Mouse (Mus musculus) lung, embryonic 16.5 days (tissue): ENCODE results near the gene Inpp5e. TPM values are rescaled to one million over a fixed set of nuclear protein-coding genes. Genes with fewer than 3 reads are reported as not detected.

Experiments
- ATAC-seq: fragments of 200-750 bp; cut with Nextera tagmentation; 2 replicates; pipeline ENCODE4 v1.8.0; 2017; ENCODE audit warnings: low read depth, mild to moderate bottlenecking, moderate library complexity
- H3K27ac ChIP-seq: fragments of 300-500 bp; sonication (generic); 2 replicates; pipeline ENCODE4 v1.5.1; 2014; ENCODE audit warnings: mild to moderate bottlenecking, control low read depth, low read length
- H3K27me3 ChIP-seq: fragments of 300-500 bp; sonication (generic); 2 replicates; pipeline ENCODE4 v1.6.1; 2014; ENCODE audit warnings: low read depth, low read length, mixed read lengths; ENCODE audit not compliant: control insufficient read depth, insufficient read depth
- H3K36me3 ChIP-seq: fragments of 300-500 bp; sonication (generic); 2 replicates; pipeline ENCODE4 v1.6.1; 2014; ENCODE audit warnings: low read length; ENCODE audit not compliant: control insufficient read depth, insufficient read depth
- H3K4me1 ChIP-seq: fragments of 300-500 bp; sonication (generic); replicated peaks from 2 replicates; pipeline ENCODE4 v1.6.1; 2014; ENCODE audit warnings: low read length, mixed read lengths; ENCODE audit not compliant: control insufficient read depth, insufficient read depth
- H3K4me2 ChIP-seq: fragments of 300-500 bp; sonication (generic); 2 replicates; pipeline ENCODE4 v1.6.1; 2014; ENCODE audit warnings: low read depth, low read length, control low read depth
- H3K4me3 ChIP-seq: fragments of 300-500 bp; sonication (generic); 2 replicates; pipeline ENCODE4 v1.5.1; 2014; ENCODE audit warnings: mild to moderate bottlenecking, low read length, control low read depth
- H3K9ac ChIP-seq: fragments of 300-500 bp; sonication (generic); 2 replicates; pipeline ENCODE4 v1.6.1; 2014; ENCODE audit warnings: low read length, control low read depth
- H3K9me3 ChIP-seq: fragments of 300-500 bp; sonication (generic); 2 replicates; pipeline ENCODE4 v1.6.1; 2016; ENCODE audit warnings: low read length; ENCODE audit not compliant: control insufficient read depth
- WGBS: fragments of 180-500 bp; shearing (Covaris S2); extraction: QIAGEN DNeasy Blood & Tissue Kit; methylation state at CpG from one replicate; pipeline ENCODE4 v1.1.7; 2014; 5-methylcytosine and 5-hydroxymethylcytosine counted together
- polyA plus RNA-seq: library from polyadenylated mRNA; unstranded; fragments of >200 nt; fragmentation: Nextera tagmentation; extraction: Ambion mirVana; gene quantifications from 2 replicates; pipeline ENCODE4 v1.2.1, GENCODE M21; 2015

Gene Inpp5e
- polyA plus RNA-seq, 1 experiment from 2014 or later = 18.7 TPM

GRCm38 (mm10) chr2:26424541-26424940, 15.5 kb upstream of the Inpp5e start:
- Histone ChIP-seq H3K27me3 (no peaks in the 10 kb centered on the region), H3K9me3 (no peaks in the 10 kb centered on the region), H3K4me1 (no peaks in the 10 kb centered on the region), H3K4me3 (no peak overlapping the region), H3K36me3 (peaks cover 66% of the 10 kb centered on the region), H3K27ac (no peak overlapping the region), H3K9ac (no peak overlapping the region), H3K4me2 (no peak overlapping the region)
- 90% methylated on average over 2 of the region's 2 CpGs for WGBS
- ATAC-seq = no peak

- no peak overlapping the region for H3K4me2 ChIP-seq
- peaks cover 61% of the 10 kb centered on the region for H3K36me3 ChIP-seq
- H3K27ac ChIP-seq = no peak overlapping the region
- ATAC-seq = no peak
- H3K9me3 ChIP-seq = no peaks in the 10 kb centered on the region
- no peaks in the 10 kb centered on the region for H3K27me3 ChIP-seq
- no peak overlapping the region for H3K9ac ChIP-seq
- 84% methylated on average over 1 of the region's 1 CpGs for WGBS
- no peak overlapping the region for H3K4me3 ChIP-seq
- H3K4me1 ChIP-seq = no peaks in the 10 kb centered on the region
These were observed 14.1 kb upstream of the Inpp5e start for GRCm38 (mm10) chr2:26423086-26423485.

GRCm38 (mm10) chr2:26421969-26422368, 13.0 kb upstream of the Inpp5e start:
- Histone ChIP-seq H3K4me3 (no peak overlapping the region), H3K4me1 (no peaks in the 10 kb centered on the region), H3K27me3 (no peaks in the 10 kb centered on the region), H3K27ac (no peak overlapping the region), H3K9me3 (no peaks in the 10 kb centered on the region), H3K36me3 (peaks cover 58% of the 10 kb centered on the region), H3K4me2 (no peak overlapping the region), H3K9ac (no peak overlapping the region)
- 93% methylated on average over 2 of the region's 2 CpGs for WGBS
- ATAC-seq = no peak

- Histone ChIP-seq H3K4me1 (no peaks in the 10 kb centered on the region), H3K4me2 (no peak overlapping the region), H3K27me3 (no peaks in the 10 kb centered on the region), H3K9ac (no peak overlapping the region), H3K27ac (no peak overlapping the region), H3K36me3 (peaks cover 44% of the 10 kb centered on the region), H3K9me3 (no peaks in the 10 kb centered on the region), H3K4me3 (no peak overlapping the region)
- no peak for ATAC-seq
- WGBS = 63% methylated on average over 1 of the region's 1 CpGs
These were observed 9.1 kb upstream of the Inpp5e start for GRCm38 (mm10) chr2:26418120-26418519.

- Histone ChIP-seq H3K4me3 (no peak overlapping the region), H3K9me3 (no peaks in the 10 kb centered on the region)
- no peak for ATAC-seq
These were observed 8.1 kb upstream of the Inpp5e start for GRCm38 (mm10) chr2:26417066-26417465.

GRCm38 (mm10) chr2:26410931-26411411, 2.0 kb upstream of the Inpp5e start:
- no peak overlapping the region for H3K4me2 ChIP-seq
- H3K27me3 ChIP-seq = no peaks in the 10 kb centered on the region
- peak; percentile 6; the same call in 1 of the 2 replicates for ATAC-seq
- 54% methylated on average over 4 of the region's 5 CpGs for WGBS
- peaks cover 29% of the 10 kb centered on the region for H3K36me3 ChIP-seq
- H3K27ac ChIP-seq = peak overlapping the region; percentile 52
- no peaks in the 10 kb centered on the region for H3K9me3 ChIP-seq
- H3K4me1 ChIP-seq = peaks cover 26% of the 10 kb centered on the region
- no peak overlapping the region for H3K4me3 ChIP-seq
- H3K9ac ChIP-seq = no peak overlapping the region

More at GRCm38 (mm10) chr2:26417066-26417465, 8.1 kb upstream of the Inpp5e start:
- Histone ChIP-seq H3K4me1 (no peaks in the 10 kb centered on the region), H3K27ac (no peak overlapping the region), H3K9ac (no peak overlapping the region), H3K4me2 (no peak overlapping the region), H3K36me3 (peaks cover 41% of the 10 kb centered on the region), H3K27me3 (no peaks in the 10 kb centered on the region)

- peak overlapping the region; percentile 52; the same call in 1 of the 2 replicates for H3K27ac ChIP-seq
- no peak for ATAC-seq
- H3K27me3 ChIP-seq = no peaks in the 10 kb centered on the region
- H3K9me3 ChIP-seq = no peaks in the 10 kb centered on the region
- no peak overlapping the region for H3K9ac ChIP-seq
- 77% methylated on average over 5 of the region's 5 CpGs for WGBS
- H3K4me3 ChIP-seq = no peak overlapping the region
- H3K4me1 ChIP-seq = peaks cover 26% of the 10 kb centered on the region
- no peak overlapping the region for H3K4me2 ChIP-seq
- peaks cover 24% of the 10 kb centered on the region for H3K36me3 ChIP-seq
These were observed 1.1 kb upstream of the Inpp5e start for GRCm38 (mm10) chr2:26410091-26410490.

GRCm38 (mm10) chr2:26409362-26409761, 359 bp upstream of the Inpp5e start:
- no peak overlapping the region for H3K27ac ChIP-seq
- peak overlapping the region; percentile 73 for H3K4me2 ChIP-seq
- peak overlapping the region; percentile 98; the same call in 1 of the 2 replicates for H3K9ac ChIP-seq
- H3K36me3 ChIP-seq = peaks cover 19% of the 10 kb centered on the region
- ATAC-seq = no peak
- peaks cover 26% of the 10 kb centered on the region for H3K4me1 ChIP-seq
- H3K9me3 ChIP-seq = no peaks in the 10 kb centered on the region
- WGBS = 53% methylated on average over 3 of the region's 3 CpGs
- H3K27me3 ChIP-seq = no peaks in the 10 kb centered on the region
- H3K4me3 ChIP-seq = peak overlapping the region; percentile 98

- H3K9me3 ChIP-seq = no peaks in the 10 kb centered on the region
- no peak for ATAC-seq
- peaks cover 22% of the 10 kb centered on the region for H3K36me3 ChIP-seq
These were observed 5.7 kb downstream of the Inpp5e start for GRCm38 (mm10) chr2:26403306-26403705.

GRCm38 (mm10) chr2:26402265-26402664, 6.7 kb downstream of the Inpp5e start:
- no peaks in the 10 kb centered on the region for H3K27me3 ChIP-seq
- ATAC-seq = no peak
- H3K9me3 ChIP-seq = no peaks in the 10 kb centered on the region
- 84% methylated on average over 1 of the region's 1 CpGs for WGBS
- H3K36me3 ChIP-seq = peaks cover 31% of the 10 kb centered on the region
- H3K4me1 ChIP-seq = peaks cover 7% of the 10 kb centered on the region
- H3K4me3 ChIP-seq = no peak overlapping the region
- H3K27ac ChIP-seq = no peak overlapping the region
- H3K4me2 ChIP-seq = no peak overlapping the region
- H3K9ac ChIP-seq = no peak overlapping the region

More at GRCm38 (mm10) chr2:26403306-26403705, 5.7 kb downstream of the Inpp5e start:
- WGBS = 70% methylated on average over 8 of the region's 8 CpGs
- peaks cover 17% of the 10 kb centered on the region for H3K4me1 ChIP-seq
- no peak overlapping the region for H3K4me3 ChIP-seq
- no peak overlapping the region for H3K4me2 ChIP-seq
- no peak overlapping the region for H3K9ac ChIP-seq
- no peaks in the 10 kb centered on the region for H3K27me3 ChIP-seq
- H3K27ac ChIP-seq = no peak overlapping the region
